In genomic region chr5:110780761-110781528, GRCm38 (mm10) we compare ENCODE assay signal across 8 mouse cellular contexts. TPM values are rescaled to one million over a fixed set of nuclear protein-coding genes. Genes with fewer than 3 reads are reported as not detected.
DNase-seq lines count a peak whose midpoint lies in the region; ATAC-seq and TF ChIP-seq lines count a peak whose summit lies in the region.

No protein-coding gene starts in this region.

- no peak for DNase-seq in layer of hippocampus, adult 2 months (ENCODE audit: low spot score in 2 of 2)
- DNase-seq in layer of hippocampus, postnatal 14 days (ENCODE audit: low spot score in 2 of 2), result no peak
- DNase-seq in brain, embryonic 14.5 days (ENCODE audit: low read depth), result peak; percentile 12
- no peak for DNase-seq in hindbrain, embryonic 10.5 days (ENCODE audit: low spot score)
- no peak for DNase-seq in lung, postnatal 0 days (ENCODE audit: low spot score)
- no peak for DNase-seq in natural killer cell, adult 2 months (ENCODE audit: low spot score in 2 of 2)
- no peak for DNase-seq in adrenal gland, postnatal 14 days
- no peak for DNase-seq in embryo, embryonic 10 days (ENCODE audit: low spot score)

- peak overlapping the region; percentile 97 for H3K4me2 ChIP-seq in lung, postnatal 0 days (replicated peaks; ENCODE audit: low read depth, low read length)

- H3K9ac ChIP-seq in lung, postnatal 0 days (replicated peaks; ENCODE audit: low read depth), result no peak overlapping the region; the same call in 1 of the 2 replicates

- no peaks in the 10 kb centered on the region for H3K27me3 ChIP-seq in hindbrain, embryonic 10.5 days (ENCODE audit: insufficient read depth, poor library complexity, severe bottlenecking)
- H3K27me3 ChIP-seq in lung, postnatal 0 days (replicated peaks; ENCODE audit: insufficient read depth, low read length), result no peaks in the 10 kb centered on the region

- no peaks in the 10 kb centered on the region for H3K9me3 ChIP-seq in hindbrain, embryonic 10.5 days
- H3K9me3 ChIP-seq in lung, postnatal 0 days (ENCODE audit: low read length), result no peaks in the 10 kb centered on the region

- no peak for TF ChIP-seq CTCF in layer of hippocampus, adult 2 months (conservative IDR thresholded peaks at IDR 0.05)
- TF ChIP-seq CTCF in brain, embryonic 14.5 days (IDR thresholded peaks at IDR 0.05; ENCODE audit: borderline replicate concordance, extremely low read depth, insufficient read depth, insufficient read length), result no peak
- no peak for TF ChIP-seq CTCF in lung, postnatal 0 days (IDR thresholded peaks at IDR 0.05)

- no peak for TF ChIP-seq EP300 in lung, postnatal 0 days (IDR thresholded peaks at IDR 0.05)

- WGBS in hindbrain, embryonic 10.5 days, result 67% methylated on average over 10 of the region's 10 CpGs
- 51% methylated on average over 10 of the region's 10 CpGs for WGBS in lung, postnatal 0 days

- peaks cover 32% of the 10 kb centered on the region for H3K4me1 ChIP-seq in hindbrain, embryonic 10.5 days (replicated peaks)
- no peaks in the 10 kb centered on the region for H3K4me1 ChIP-seq in lung, postnatal 0 days (ENCODE audit: insufficient read depth, low read depth, low read length)

- TF ChIP-seq POLR2A in brain, embryonic 14.5 days (IDR thresholded peaks at IDR 0.05; ENCODE audit: borderline replicate concordance, extremely low read depth, insufficient read depth, insufficient read length, poor library complexity, severe bottlenecking), result no peak

- peak overlapping the region; percentile 90 for H3K4me3 ChIP-seq in layer of hippocampus, adult 2 months
- peak overlapping the region; percentile 98 for H3K4me3 ChIP-seq in hindbrain, embryonic 10.5 days
- H3K4me3 ChIP-seq in lung, postnatal 0 days (ENCODE audit: low read depth, low read length), result peak overlapping the region; percentile 71

- peak; percentile 8; the same call in 1 of the 2 replicates for ATAC-seq in lung, postnatal 0 days

- H3K36me3 ChIP-seq in hindbrain, embryonic 10.5 days, result peaks cover 46% of the 10 kb centered on the region
- H3K36me3 ChIP-seq in lung, postnatal 0 days (ENCODE audit: insufficient read depth, low read length), result no peaks in the 10 kb centered on the region; the same call in 1 of the 2 replicates

- peak overlapping the region; percentile 76 for H3K27ac ChIP-seq in layer of hippocampus, adult 2 months
- peak overlapping the region; percentile 91 for H3K27ac ChIP-seq in hindbrain, embryonic 10.5 days
- no peak overlapping the region for H3K27ac ChIP-seq in lung, postnatal 0 days (ENCODE audit: low read length)

RNA-seq across cellular contexts. Expression of gene Pus1, which starts 0.5 kb away (rescaled TPM):
- total RNA-seq in layer of hippocampus, adult 2 months (2021), result 10 to 100 TPM; 19.2 to 19.6 TPM
- total RNA-seq in layer of hippocampus, postnatal 14 days (2021), result 10 to 100 TPM; 16.1 to 18.5 TPM
- polyA plus RNA-seq in brain, embryonic 14.5 days (2012; rRNA removed), result 20.6 TPM in 2 replicates
- 29.8 and 37.8 TPM in 2 replicates for polyA plus RNA-seq in hindbrain, embryonic 10.5 days (2016; fragmentation: Nextera tagmentation; extraction: Ambion mirVana)
- 12.5 and 14.2 TPM in 2 replicates for polyA plus RNA-seq in lung, postnatal 0 days (2015; fragmentation: Nextera tagmentation; extraction: Ambion mirVana)
- 38.5 and 45.8 TPM in 2 replicates for total RNA-seq in adrenal gland, postnatal 14 days (2021)

RNA-seq across cellular contexts. Expression of gene Ep400, which starts 10.4 kb away (rescaled TPM):
- 100 to 1,000 TPM; 104 to 114 TPM for total RNA-seq in layer of hippocampus, adult 2 months (2021)
- 100 to 1,000 TPM in 1 of 2 experiments, 10 to 100 TPM in 1; 90.9 to 101 TPM for total RNA-seq in layer of hippocampus, postnatal 14 days (2021)
- 46.4 and 78.0 TPM in 2 replicates for polyA plus RNA-seq in brain, embryonic 14.5 days (2012; rRNA removed)
- polyA plus RNA-seq in hindbrain, embryonic 10.5 days (2016; fragmentation: Nextera tagmentation; extraction: Ambion mirVana), result 63.7 and 68.6 TPM in 2 replicates
- polyA plus RNA-seq in lung, postnatal 0 days (2015; fragmentation: Nextera tagmentation; extraction: Ambion mirVana), result 16.7 and 17.5 TPM in 2 replicates
- 84.7 and 85.3 TPM in 2 replicates for total RNA-seq in adrenal gland, postnatal 14 days (2021)

RNA-seq across cellular contexts. Expression of gene Ulk1, which starts 29.0 kb away (rescaled TPM):
- 10 to 100 TPM; 70.0 to 72.8 TPM for total RNA-seq in layer of hippocampus, adult 2 months (2021)
- 10 to 100 TPM; 66.6 to 67.6 TPM for total RNA-seq in layer of hippocampus, postnatal 14 days (2021)
- polyA plus RNA-seq in brain, embryonic 14.5 days (2012; rRNA removed), result 93.5 and 118 TPM in 2 replicates
- polyA plus RNA-seq in hindbrain, embryonic 10.5 days (2016; fragmentation: Nextera tagmentation; extraction: Ambion mirVana), result 24.5 and 28.1 TPM in 2 replicates
- polyA plus RNA-seq in lung, postnatal 0 days (2015; fragmentation: Nextera tagmentation; extraction: Ambion mirVana), result 11.8 and 11.9 TPM in 2 replicates
- total RNA-seq in adrenal gland, postnatal 14 days (2021), result 49.0 and 50.7 TPM in 2 replicates

RNA-seq across cellular contexts. Expression of gene Hscb, which starts 58.6 kb away (rescaled TPM):
- total RNA-seq in layer of hippocampus, adult 2 months (2021), result 10 to 100 TPM; 11.3 to 13.9 TPM
- 10 to 100 TPM in 1 of 2 experiments, 1 to 10 TPM in 1; 8.9 to 10.4 TPM for total RNA-seq in layer of hippocampus, postnatal 14 days (2021)
- polyA plus RNA-seq in brain, embryonic 14.5 days (2012; rRNA removed), result 7.9 and 9.0 TPM in 2 replicates
- polyA plus RNA-seq in hindbrain, embryonic 10.5 days (2016; fragmentation: Nextera tagmentation; extraction: Ambion mirVana), result 22.8 and 23.0 TPM in 2 replicates
- polyA plus RNA-seq in lung, postnatal 0 days (2015; fragmentation: Nextera tagmentation; extraction: Ambion mirVana), result 30.2 and 32.0 TPM in 2 replicates
- total RNA-seq in adrenal gland, postnatal 14 days (2021), result 20.0 and 23.0 TPM in 2 replicates

RNA-seq across cellular contexts. Expression of gene Chek2, which starts 58.8 kb away (rescaled TPM):
- 1 to 10 TPM in 1 of 2 experiments, under 1 TPM in 1; 0.56 to 2.8 TPM for total RNA-seq in layer of hippocampus, adult 2 months (2021)
- total RNA-seq in layer of hippocampus, postnatal 14 days (2021), result 1 to 10 TPM; 2.3 to 2.5 TPM
- polyA plus RNA-seq in brain, embryonic 14.5 days (2012; rRNA removed), result 6.3 and 12.2 TPM in 2 replicates
- polyA plus RNA-seq in hindbrain, embryonic 10.5 days (2016; fragmentation: Nextera tagmentation; extraction: Ambion mirVana), result 31.0 and 43.8 TPM in 2 replicates
- 5.7 and 7.9 TPM in 2 replicates for polyA plus RNA-seq in lung, postnatal 0 days (2015; fragmentation: Nextera tagmentation; extraction: Ambion mirVana)
- 5.9 and 6.0 TPM in 2 replicates for total RNA-seq in adrenal gland, postnatal 14 days (2021)
